Mouse (Mus musculus) large intestine, adult 2 months (tissue): ENCODE data around the gene Tdrd9. TPM values are rescaled to one million over a fixed set of nuclear protein-coding genes. Genes with fewer than 3 reads are reported as not detected.
A peak's percentile ranks its signal among the peaks of the same experiment; 100 is the strongest.
"Not testable (repeated sequence)": the region's sequence is repeated elsewhere in the genome, so short reads cannot be mapped to it uniquely, and the experiment has no call there.

ENCODE experiments used
- DNase-seq: peaks from one replicate; pipeline ENCODE4 v3.0.0-alpha.2; 2012; ENCODE audit warnings: low read depth, low spot score
- whole genome bisulfite sequencing: fragments of 180-500 bp; shearing (Covaris S2); methylation state at CpG from one replicate; pipeline ENCODE4 v1.1.7; 2018; 5-methylcytosine and 5-hydroxymethylcytosine counted together
- polyA plus RNA-seq: library from polyadenylated mRNA; depleted of rRNA; stranded (reverse); fragments of >200 nt; gene quantifications from 2 replicates; pipeline ENCODE4 v1.2.3, GENCODE M21; 2012

The Tdrd9 gene
- polyA plus RNA-seq, 1 experiment: 0.16 TPM

DNA sequence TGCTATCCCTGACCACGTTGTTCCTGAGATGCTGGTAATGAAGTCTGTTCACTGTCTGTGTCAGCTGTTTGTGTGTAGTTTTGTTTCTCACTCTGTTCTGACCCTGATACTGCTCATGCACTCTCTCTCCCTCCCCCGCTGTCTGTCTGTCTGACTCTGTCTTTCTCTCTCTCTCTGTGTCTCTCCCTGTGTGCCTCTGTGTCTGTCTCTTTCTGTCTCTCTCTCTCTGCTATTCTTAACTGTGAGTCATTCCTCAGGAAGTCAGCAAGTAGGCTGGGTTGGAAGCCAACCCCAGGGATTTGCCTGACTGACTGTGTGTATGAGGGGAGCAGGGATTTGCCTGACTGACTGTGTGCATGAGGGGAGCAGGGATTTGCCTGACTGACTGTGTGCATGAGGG lies 51.9 kb downstream of the Tdrd9 start:
- DNase-seq: no peak
- 78% methylated on average over 2 of the region's 2 CpGs for WGBS

DNA sequence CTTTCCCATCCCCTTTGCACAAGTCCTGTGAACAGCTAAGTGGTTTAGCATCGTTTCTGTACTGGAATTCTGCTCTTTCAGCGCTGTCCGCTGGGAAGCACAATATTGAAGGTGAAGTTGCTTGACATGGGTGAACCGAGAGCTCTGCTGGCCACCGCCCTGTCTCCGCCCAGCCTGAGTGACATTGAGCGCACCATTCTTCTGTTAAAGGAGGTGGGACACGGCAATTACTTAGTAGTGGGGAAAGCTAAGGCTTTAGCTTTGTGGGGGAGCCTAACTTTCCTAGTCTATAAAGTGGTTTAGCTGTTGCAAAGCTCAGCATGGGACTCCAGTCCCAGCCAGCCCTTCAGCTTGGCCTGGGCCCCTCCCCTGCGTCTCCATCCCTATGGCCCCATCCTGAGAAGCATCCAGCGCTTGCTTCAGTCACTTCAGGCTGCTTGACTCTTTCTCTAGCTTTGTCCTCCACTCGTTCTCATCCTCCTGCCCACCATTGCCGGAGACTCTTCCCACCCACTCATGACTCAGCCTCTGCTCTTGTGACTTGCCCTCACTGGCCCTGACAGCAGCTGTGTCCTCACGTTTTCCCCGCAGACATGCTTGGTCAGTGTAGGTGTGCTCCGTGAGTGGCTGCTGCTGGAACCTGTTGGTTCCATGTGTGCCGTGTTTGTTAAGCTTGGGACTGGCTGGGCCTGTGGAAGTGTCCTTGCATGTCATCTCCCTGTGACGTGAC lies 53.4 kb downstream of the Tdrd9 start:
- WGBS: 76% methylated on average over 17 of the region's 17 CpGs
- DNase-seq: no peak

DNA sequence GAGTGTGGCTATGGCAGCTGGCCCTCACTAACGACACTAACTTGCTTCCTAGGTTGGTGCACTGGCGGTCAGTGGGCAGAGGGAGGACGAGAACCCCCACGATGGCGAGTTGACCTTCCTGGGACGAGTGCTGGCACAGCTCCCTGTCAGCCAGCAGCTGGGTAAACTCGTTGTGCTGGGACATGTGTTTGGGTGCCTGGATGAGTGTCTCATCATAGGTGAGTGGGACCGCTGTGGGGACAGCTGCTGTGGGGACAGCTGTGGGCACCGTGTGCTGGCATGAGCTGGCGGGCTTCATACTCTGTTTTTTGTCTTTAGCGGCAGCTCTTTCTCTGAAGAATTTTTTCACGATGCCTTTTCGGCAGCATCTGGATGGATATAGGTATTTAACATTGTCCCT lies 54.1 kb downstream of the Tdrd9 start:
- 91% methylated on average over 13 of the region's 13 CpGs for whole genome bisulfite sequencing
- DNase-seq: no peak

DNA sequence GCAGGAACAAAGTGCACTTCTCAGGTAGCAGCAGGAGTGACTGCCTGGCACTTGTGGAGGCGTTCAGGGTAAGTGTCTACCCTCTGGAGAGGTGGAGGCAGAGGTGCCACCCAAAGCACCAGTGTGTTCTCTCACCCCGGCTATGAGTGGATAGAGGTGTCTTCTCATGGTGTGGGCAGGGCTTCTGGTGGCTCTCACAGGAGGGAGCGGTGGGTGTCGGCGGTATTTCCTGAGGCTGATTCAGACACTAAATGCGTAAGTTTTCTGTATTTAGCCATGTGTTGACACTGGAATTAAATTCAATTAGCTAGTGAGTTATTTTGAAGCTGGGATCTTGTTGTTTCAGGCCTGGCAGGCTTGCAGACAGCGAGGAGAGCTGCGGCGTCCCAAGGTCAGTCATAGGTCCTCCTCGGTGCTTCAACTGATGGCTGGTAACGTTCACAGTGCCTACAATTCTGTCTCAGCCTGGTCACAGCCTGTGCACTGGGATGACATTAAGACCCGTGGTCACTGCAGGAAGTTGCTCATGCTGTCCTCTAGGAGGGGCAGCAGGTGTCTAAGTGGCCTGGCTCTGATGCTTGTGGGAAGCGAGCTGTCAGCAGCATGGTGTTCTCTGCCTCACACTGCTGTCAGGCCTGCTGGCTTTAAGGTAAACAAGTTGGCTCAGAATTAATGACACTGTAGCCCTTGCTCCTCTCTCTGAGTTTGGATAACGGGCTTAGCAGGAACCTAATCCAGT lies 54.7 kb downstream of the Tdrd9 start:
- DNase-seq: no peak
- 74% methylated on average over 14 of the region's 14 CpGs for WGBS

DNA sequence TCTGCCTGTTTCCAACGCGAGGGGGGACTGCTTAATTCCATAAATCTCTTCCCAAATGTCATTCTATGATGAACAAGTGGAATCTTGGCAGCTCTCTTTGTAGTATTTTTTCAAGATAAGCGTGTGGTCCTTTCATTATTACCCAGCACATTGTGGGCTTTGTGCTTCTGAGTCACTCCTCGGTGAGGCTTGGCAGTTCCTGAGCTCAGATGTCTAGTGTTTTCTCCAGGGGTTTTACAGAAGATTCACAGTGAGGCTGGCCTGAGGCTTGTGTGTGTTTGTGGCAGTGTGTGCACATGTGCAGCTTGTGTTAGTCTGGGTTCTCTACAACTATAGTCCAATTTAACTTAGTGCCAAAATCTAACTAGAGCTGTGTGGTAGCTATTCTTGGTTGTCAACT lies 56.0 kb downstream of the Tdrd9 start:
- 67% methylated on average over 4 of the region's 4 CpGs for WGBS
- DNase-seq: no peak

DNA sequence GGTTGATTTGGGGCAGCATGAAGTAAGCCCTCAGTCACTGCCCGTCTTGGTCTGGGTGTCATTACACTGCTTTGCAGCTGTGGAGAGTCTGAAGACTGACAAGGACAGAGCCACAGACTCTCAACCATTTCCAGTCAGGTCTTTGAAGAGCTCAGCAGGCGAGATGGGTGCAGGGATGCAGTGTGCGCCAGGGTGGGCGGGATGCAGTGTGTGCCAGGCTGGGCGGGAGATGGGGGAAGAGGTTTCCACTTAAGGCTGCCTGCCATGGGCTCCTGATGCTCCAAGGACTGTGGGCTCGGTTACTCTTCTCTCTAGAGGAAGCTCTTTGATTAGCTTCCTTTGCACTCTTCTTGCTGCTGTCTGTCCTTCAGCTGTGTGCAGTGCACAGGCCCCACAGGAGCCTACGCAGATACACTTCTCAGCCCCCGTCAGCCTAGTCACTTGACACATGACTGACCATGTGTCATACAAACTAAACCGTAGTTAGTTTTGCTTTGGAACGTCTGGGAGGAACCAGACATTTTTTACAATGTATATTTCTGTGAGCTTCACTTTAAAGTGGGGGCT lies 62.1 kb downstream of the Tdrd9 start:
- DNase-seq: no peak
- 71% methylated on average over 10 of the region's 10 CpGs for WGBS

DNA sequence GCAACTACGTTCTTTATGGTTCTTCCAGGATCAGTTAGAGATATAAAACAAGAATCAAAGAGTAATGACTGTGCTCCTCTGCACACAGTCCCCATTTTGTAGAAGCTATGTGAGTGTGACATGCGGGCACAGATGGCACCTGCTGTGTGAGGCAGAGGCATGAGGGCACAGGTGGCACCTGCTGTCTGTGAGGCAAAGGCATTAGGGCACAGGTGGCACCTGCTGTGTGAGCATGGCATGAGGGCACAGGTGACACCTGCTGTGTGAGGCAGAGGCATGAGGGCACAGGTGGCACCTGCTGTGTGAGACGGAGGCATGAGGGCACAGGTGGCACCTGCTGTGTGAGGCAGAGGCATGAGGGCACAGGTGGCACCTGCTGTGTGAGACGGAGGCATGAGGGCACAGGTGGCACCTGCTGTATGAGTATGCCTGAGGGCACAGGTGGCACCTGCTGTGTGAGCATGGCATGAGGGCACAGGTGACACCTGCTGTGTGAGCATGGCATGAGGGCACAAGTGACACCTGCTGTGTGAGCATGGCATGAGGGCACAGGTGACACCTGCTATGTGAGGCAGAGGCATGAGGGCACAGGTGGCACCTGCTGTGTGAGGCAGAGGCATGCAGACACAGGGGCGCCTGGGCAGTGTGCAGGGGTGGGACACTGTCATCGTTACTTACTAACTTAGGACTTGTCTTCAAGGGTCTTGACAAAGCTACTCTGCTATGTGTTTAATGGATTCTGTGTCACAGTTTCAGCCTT lies 64.2 kb downstream of the Tdrd9 start:
- not testable (repeated sequence) for DNase-seq
- WGBS: 68% methylated on average over 6 of the region's 6 CpGs

DNA sequence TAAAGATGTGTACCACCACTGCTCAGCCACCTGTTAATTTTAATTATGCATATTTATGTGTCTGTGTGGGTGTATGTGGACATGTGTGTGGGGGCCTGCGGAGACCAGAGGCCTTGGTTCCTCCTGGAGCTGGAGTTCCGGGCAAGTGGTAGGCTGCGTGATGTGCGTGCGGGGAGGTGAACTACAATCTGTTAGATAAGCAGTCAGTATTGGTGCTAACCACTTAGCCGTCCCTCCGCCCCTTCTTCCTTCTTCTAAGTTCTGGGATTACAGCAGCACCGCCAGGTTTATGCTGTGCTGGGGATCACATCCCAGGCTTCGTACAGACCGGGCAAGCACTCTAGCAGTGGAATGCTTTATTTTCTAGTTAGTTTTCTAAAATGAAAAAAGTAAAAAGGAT lies 67.1 kb downstream of the Tdrd9 start:
- DNase-seq: no peak

DNA sequence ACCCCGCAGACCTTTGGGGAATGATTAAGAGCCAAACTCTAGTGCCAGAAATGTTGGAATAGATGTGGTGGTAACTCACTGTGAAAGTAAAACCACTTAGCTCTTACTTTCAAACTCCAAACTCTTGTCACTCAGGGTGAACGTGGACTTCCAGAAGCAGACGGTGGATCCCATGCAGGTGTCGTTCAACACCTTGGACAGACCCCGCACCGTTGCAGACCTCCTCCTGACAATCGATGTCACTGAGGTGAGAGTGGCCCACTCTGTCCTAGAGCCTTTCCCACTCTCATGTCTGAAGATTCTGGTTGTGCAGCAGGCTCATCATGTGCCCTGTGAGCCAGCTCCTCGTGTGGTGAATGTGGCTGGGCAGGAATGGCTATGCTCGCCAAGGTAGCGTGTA lies 67.8 kb downstream of the Tdrd9 start:
- 89% methylated on average over 10 of the region's 10 CpGs for WGBS
- no peak for DNase-seq

More for the DNA sequence above, 67.1 kb downstream of the Tdrd9 start:
- WGBS: 96% methylated on average over 10 of the region's 10 CpGs

DNA sequence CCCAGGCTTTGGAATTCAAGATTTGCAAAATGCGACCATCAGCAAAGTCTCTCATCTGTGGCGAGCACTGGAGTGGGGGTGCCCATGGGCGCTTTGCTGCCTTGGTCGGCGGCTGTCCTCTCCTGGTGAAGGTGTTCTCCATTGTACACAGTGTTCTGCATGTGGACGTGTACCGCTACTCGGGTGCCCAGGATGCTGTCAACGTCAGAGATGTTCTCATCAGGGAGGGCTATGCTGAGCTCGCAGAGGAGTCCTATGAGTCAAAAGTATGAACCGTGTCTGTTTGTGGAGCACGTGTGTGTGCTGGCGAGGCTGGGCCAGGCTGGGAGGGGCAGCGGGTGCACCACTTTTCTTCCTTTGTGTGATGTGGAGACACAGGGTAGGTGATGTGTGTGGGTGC lies 71.3 kb downstream of the Tdrd9 start:
- DNase-seq: no peak
- 85% methylated on average over 14 of the region's 14 CpGs for WGBS

DNA sequence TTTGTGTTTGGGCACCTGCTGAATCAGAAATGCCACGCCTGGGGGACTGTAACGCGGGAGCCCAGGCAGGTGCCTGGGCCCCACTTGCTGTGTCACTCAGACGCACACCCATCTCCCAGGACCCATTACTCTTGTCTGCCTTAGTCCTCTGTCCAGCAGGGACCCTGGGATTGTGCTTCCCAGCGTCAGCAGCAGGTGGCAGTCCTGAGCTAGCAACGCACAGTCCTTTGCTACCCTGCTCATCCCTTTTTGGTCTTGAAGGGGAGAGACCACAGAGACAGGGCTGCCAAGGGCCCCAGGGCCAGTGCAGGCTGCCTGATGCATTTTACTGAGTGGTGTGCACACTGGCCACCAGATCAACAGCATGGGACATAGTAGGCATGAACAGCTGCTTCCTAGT lies 106.3 kb downstream of the Tdrd9 start:
- WGBS: 9% methylated on average over 6 of the region's 6 CpGs

DNA sequence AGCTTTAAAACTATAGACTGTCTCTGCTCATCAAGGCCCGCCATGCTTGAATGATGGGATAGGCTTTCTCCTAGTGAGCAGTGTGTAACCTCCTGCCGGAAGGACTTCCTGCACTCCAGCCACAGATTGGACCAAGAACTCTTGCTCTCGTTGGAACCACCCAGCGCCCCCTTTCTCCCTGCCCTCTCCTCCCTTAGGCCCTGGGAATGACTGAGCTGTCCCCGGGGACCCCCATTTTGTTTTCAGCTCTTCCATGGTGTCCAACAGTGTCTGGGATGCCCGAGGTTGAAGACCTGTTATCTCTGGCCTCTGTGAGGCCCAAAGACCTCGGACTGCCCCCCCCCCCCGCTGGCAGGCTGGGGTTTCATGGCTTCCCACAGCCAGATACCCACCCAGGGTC lies 108.6 kb downstream of the Tdrd9 start:
- DNase-seq: no peak
- 77% methylated on average over 8 of the region's 8 CpGs for WGBS

More for the DNA sequence above, 106.3 kb downstream of the Tdrd9 start:
- DNase-seq: peak; percentile 21

DNA sequence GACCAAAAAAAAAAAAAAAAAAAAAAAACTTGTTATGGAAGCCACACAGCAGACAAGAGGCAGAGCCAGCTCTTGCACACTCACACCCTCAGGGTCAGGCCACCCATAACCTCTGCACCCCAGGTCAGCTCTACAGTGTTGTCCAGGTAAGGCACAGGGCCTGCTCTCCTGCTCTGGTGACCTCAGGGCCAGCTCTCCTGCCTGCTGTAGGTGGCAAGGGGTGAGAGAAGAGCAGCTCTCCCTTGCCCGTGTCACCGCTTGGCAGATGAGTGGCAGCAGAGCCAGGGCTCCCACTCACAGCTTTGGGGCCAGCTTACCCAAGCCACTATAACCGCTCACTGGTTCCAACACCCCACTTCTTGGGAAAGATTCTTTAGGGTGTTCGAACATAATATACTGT lies 109.6 kb downstream of the Tdrd9 start:
- WGBS: 92% methylated on average over 4 of the region's 4 CpGs
- DNase-seq: no peak

DNA sequence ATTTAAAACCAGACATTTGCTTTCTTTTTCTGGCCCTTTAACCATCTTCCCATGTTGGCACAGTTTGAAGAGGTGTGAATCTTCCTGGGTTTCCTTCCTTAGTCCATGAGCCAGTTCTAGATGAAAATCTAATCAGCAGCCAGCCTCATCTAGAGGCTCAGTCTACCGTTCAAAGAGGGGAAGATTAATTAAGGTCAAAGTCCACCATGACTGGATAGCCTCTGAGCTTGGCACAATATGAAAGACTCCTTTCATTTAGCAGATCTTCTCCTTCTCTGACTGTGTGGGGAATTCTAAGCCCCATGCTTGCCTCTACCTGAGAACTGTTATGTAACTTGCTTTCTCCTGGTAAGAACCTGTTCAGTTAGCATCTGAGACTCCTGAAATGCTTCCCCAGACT lies 110.9 kb downstream of the Tdrd9 start:
- no peak for DNase-seq
- 18% methylated on average over 1 of the region's 1 CpGs for WGBS

DNA sequence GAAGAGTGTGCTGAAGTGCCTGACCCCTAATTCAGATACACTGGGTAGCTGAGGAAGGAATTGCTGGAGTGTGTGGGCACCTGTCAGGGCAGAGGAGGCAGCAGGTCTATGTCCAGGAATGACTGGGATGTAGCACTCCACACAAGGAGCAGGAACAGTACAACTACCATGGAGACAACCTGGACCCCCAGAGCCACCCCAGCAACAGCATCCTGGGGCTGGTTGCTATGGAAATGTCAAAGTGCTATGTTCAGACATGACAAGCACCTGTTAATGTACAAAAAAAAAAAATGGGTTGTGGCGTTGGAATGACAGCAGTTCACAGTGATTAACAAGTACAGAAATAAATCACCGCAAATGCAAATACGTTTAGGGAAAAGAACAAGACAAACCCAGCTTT lies 114.9 kb downstream of the Tdrd9 start:
- no peak for DNase-seq
- 84% methylated on average over 3 of the region's 3 CpGs for WGBS

DNA sequence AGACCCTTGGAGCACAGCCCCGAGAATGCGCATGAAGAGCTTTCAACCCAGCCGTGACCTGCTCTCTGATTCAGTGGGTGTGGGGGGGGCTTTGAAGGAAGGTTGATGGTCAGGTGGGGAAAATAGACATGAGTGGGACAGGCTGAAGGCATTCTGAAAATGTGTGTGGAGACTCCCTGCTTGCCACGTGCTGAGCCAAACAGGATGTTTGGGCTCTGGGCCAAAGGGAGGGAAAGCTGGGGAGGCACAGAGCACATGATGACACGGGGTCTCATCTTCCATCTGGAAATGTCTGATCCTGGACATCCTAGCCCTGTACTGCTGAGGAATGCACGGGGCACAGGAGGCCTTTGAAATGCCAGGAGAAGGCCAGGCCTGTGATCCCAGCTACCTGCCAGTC lies 115.4 kb downstream of the Tdrd9 start:
- WGBS: 58% methylated on average over 6 of the region's 6 CpGs
- no peak for DNase-seq

DNA sequence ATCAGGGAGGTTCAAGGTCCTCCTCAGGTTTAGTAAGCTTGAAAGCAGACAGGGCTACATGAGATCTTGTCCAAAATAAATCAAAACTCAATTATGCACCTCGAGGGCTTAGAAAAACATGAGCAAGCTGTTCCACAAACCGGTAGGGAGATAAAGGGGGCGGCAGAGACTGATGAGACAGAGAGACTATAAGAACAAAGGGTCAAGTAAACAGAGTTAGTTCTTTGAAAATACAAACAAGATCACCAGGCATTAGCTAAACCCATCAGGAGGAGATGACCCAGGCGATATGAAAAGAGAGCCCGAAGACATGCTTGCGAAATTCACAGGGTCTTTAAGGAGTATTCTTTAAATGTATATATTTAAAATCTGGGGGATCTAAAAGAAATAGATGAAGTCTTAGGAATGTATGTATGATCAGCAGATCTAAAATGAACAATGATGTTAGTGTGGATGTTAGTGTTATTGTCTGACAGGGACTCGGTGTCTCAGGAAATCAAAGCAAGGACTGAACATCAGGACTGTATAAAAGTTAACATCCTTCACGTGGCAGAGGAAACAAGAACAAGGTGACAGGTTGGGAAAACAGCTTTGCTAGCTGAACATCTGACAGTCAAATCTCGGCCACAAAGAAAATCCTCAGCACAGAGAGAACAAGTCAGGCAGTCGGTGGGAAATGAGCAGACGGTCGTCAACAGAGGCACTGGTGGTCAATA lies 117.4 kb downstream of the Tdrd9 start:
- DNase-seq: no peak
- WGBS: 63% methylated on average over 12 of the region's 12 CpGs

DNA sequence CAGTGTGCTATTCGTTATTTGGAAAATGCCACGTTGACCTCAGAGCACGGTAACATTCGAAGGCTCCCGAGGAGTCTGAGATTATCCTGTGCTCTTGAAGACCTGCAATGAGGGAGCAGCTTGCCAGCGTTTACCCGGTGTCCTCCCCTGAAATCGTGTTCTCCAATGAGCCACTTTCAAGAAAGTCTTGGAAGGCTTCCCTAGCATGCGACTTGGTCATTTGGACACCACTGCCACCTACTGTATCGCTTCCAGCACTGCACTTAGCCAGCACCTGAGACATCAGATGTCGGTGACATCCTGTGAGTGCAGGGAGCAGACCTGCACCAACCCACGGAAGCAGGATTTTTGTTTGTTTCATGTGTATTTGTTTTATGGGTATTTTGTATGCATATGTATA lies 119.7 kb downstream of the Tdrd9 start:
- peak; percentile 51 for DNase-seq
- 4% methylated on average over 12 of the region's 12 CpGs for WGBS

DNA sequence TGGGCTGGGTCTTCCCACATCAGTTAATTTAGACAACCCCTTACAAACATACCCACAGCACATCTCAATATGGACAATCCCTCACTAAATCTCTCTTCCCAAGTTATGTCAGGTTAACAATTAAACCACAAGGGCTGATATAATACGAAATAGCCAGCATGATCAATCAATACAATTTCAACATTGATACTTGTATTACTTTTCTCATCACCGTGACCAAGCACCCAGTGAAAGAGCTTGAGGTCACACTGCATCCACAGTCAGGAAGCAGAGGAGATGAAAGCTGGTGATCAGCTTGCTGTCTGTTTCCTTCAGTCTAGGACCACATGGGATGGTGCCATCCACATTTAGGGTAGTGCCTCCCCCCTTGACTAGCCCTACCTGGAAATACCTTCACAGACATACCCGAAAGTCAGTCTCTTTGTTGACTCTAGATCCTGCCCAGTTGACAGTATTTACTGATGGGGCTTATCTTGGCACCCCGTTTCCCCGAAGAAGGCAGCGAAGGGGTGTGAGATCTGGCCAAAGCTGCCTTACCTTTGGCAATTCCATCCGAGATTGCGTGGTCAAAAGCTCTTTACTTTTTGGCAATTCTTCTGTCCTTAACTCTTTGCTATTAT lies 123.0 kb downstream of the Tdrd9 start:
- WGBS: 67% methylated on average over 8 of the region's 8 CpGs
- DNase-seq: no peak
